Mouse (Mus musculus) liver, embryonic 16.5 days (tissue): ENCODE measurements around the gene Smarcd1. TPM values are rescaled to one million over a fixed set of nuclear protein-coding genes. Genes with fewer than 3 reads are reported as not detected.
"Not testable (repeated sequence)": the region's sequence is repeated elsewhere in the genome, so short reads cannot be mapped to it uniquely, and the experiment has no call there.

Source experiments
- ATAC-seq: fragments of 200-750 bp; cut with Nextera tagmentation; 2 replicates; pipeline ENCODE4 v1.8.0; 2017; ENCODE audit warnings: low read depth, mild to moderate bottlenecking, moderate number of reproducible peaks, moderate library complexity
- H3K27ac ChIP-seq: fragments of 300-500 bp; sonication (generic); 2 replicates; pipeline ENCODE4 v1.5.1; 2014; ENCODE audit warnings: mild to moderate bottlenecking, low read length
- H3K27me3 ChIP-seq: fragments of 300-500 bp; sonication (generic); 2 replicates; pipeline ENCODE4 v1.6.1; 2014; ENCODE audit warnings: low read depth, low read length, mixed read lengths; ENCODE audit not compliant: control insufficient read depth, insufficient read depth
- H3K36me3 ChIP-seq: fragments of 300-500 bp; sonication (generic); 2 replicates; pipeline ENCODE4 v1.6.1; 2014; ENCODE audit warnings: mild to moderate bottlenecking; ENCODE audit not compliant: control insufficient read depth, insufficient read depth
- H3K4me1 ChIP-seq: fragments of 300-500 bp; sonication (generic); 2 replicates; pipeline ENCODE4 v1.6.1; 2014; ENCODE audit warnings: low read depth, low read length, mixed read lengths; ENCODE audit not compliant: control insufficient read depth
- H3K4me2 ChIP-seq: fragments of 300-500 bp; sonication (generic); 2 replicates; pipeline ENCODE4 v1.6.1; 2014; ENCODE audit warnings: low read depth, low read length, mixed read lengths
- H3K4me3 ChIP-seq: fragments of 300-500 bp; sonication (generic); 2 replicates; pipeline ENCODE4 v1.5.1; 2014; ENCODE audit warnings: low read depth, mild to moderate bottlenecking, low read length
- H3K9ac ChIP-seq: fragments of 300-500 bp; sonication (generic); 2 replicates; pipeline ENCODE4 v1.6.1; 2014; ENCODE audit warnings: low read depth, low read length
- H3K9me3 ChIP-seq: fragments of 300-500 bp; sonication (generic); replicated peaks from 2 replicates; pipeline ENCODE4 v1.6.1; 2016; ENCODE audit warnings: low read length; ENCODE audit not compliant: control insufficient read depth
- WGBS: fragments of 180-500 bp; shearing (Covaris S2); extraction: QIAGEN DNeasy Blood & Tissue Kit; methylation state at CpG from one replicate; pipeline ENCODE4 v1.1.7; 2014; ENCODE audit not compliant: insufficient replicate concordance; 5-methylcytosine and 5-hydroxymethylcytosine counted together
- polyA plus RNA-seq: library from polyadenylated mRNA; unstranded; fragments of >200 nt; fragmentation: Nextera tagmentation; extraction: Ambion mirVana; gene quantifications from 2 replicates; pipeline ENCODE4 v1.2.1, GENCODE M21; 2015

Smarcd1 gene
- polyA plus RNA-seq, 1 experiment from 2014 or later, result 4.5 TPM

- WGBS, result 23% methylated on average over 11 of the region's 11 CpGs
- H3K27ac ChIP-seq, result peak overlapping the region; percentile 82
- peaks cover 30% of the 10 kb centered on the region for H3K4me1 ChIP-seq
- no peaks in the 10 kb centered on the region for H3K27me3 ChIP-seq
- H3K4me3 ChIP-seq, result no peak overlapping the region
- H3K9me3 ChIP-seq, result no peaks in the 10 kb centered on the region
- peak overlapping the region; percentile 82 for H3K4me2 ChIP-seq
- peaks cover 7% of the 10 kb centered on the region for H3K36me3 ChIP-seq
- H3K9ac ChIP-seq, result no peak overlapping the region
- ATAC-seq, result peak; percentile 20; the same call in 1 of the 2 replicates
These were observed 21.8 kb downstream of the Smarcd1 start for GRCm38 (mm10) chr15:99723515-99724291.

GRCm38 (mm10) chr15:99724292-99725021 is 22.5 kb downstream of the Smarcd1 start:
- H3K4me3 ChIP-seq, result peak overlapping the region; percentile 42
- WGBS, result 13% methylated on average over 16 of the region's 16 CpGs

GRCm38 (mm10) chr15:99725341-99726155 is 23.6 kb downstream of the Smarcd1 start, which contains the start of gene Cox14:
Cox14 (plus strand) TSS chr15:99725618.
- H3K9ac ChIP-seq, result peak within 1 kb of the TSS; percentile 90
- H3K4me2 ChIP-seq, result peak within 1 kb of the TSS; percentile 82
- no peaks in the 10 kb centered on the region for H3K27me3 ChIP-seq
- WGBS, result under 1% methylated on average over 66 of the region's 68 CpGs
- H3K9me3 ChIP-seq, result no peaks in the 10 kb centered on the region
- H3K36me3 ChIP-seq, result peaks cover 12% of the 10 kb centered on the region
- peak within 1 kb of the TSS; percentile 87 for H3K4me3 ChIP-seq
- peak; percentile 89 for ATAC-seq
- peak within 1 kb of the TSS; percentile 87 for H3K27ac ChIP-seq
- peaks cover 30% of the 10 kb centered on the region for H3K4me1 ChIP-seq

More at GRCm38 (mm10) chr15:99724292-99725021, 22.5 kb downstream of the Smarcd1 start:
- peak overlapping the region; percentile 82 for H3K27ac ChIP-seq
- no peaks in the 10 kb centered on the region for H3K9me3 ChIP-seq
- peaks cover 30% of the 10 kb centered on the region for H3K4me1 ChIP-seq
- peak overlapping the region; percentile 82 for H3K4me2 ChIP-seq
- peaks cover 12% of the 10 kb centered on the region for H3K36me3 ChIP-seq
- H3K27me3 ChIP-seq, result no peaks in the 10 kb centered on the region
- peak overlapping the region; percentile 25; the same call in 1 of the 2 replicates for H3K9ac ChIP-seq
- peak; percentile 17 for ATAC-seq

- H3K27me3 ChIP-seq, result no peaks in the 10 kb centered on the region
- peak overlapping the region; percentile 90 for H3K9ac ChIP-seq
- H3K4me2 ChIP-seq, result peak overlapping the region; percentile 82
- H3K4me1 ChIP-seq, result peaks cover 30% of the 10 kb centered on the region
- peaks cover 12% of the 10 kb centered on the region for H3K36me3 ChIP-seq
- H3K27ac ChIP-seq, result no peak overlapping the region
- no peaks in the 10 kb centered on the region for H3K9me3 ChIP-seq
- H3K4me3 ChIP-seq, result peak overlapping the region; percentile 87
- 54% methylated on average over 2 of the region's 2 CpGs for WGBS
- no peak for ATAC-seq
These were observed 24.6 kb downstream of the Smarcd1 start for GRCm38 (mm10) chr15:99726549-99726948.

- not testable (repeated sequence) for H3K4me2 ChIP-seq, H3K9ac ChIP-seq, H3K9me3 ChIP-seq, H3K4me3 ChIP-seq, H3K27ac ChIP-seq, H3K27me3 ChIP-seq, ATAC-seq
- Histone ChIP-seq H3K4me1 (peaks cover 30% of the 10 kb centered on the region), H3K36me3 (peaks cover 12% of the 10 kb centered on the region)
- WGBS, result 72% methylated on average over 4 of the region's 5 CpGs
These were observed 25.1 kb downstream of the Smarcd1 start for GRCm38 (mm10) chr15:99727039-99727438.

- Histone ChIP-seq H3K4me1 (peaks cover 30% of the 10 kb centered on the region), H3K4me3 (no peak overlapping the region), H3K9me3 (no peaks in the 10 kb centered on the region), H3K36me3 (peaks cover 12% of the 10 kb centered on the region), H3K4me2 (no peak overlapping the region), H3K9ac (no peak overlapping the region), H3K27me3 (no peaks in the 10 kb centered on the region), H3K27ac (no peak overlapping the region)
- ATAC-seq, result no peak
- WGBS, result 88% methylated on average over 12 of the region's 12 CpGs
These were observed 25.6 kb downstream of the Smarcd1 start for GRCm38 (mm10) chr15:99727525-99727924.

- Histone ChIP-seq H3K4me2 (no peak overlapping the region), H3K27me3 (no peaks in the 10 kb centered on the region), H3K9ac (no peak overlapping the region), H3K36me3 (peaks cover 12% of the 10 kb centered on the region), H3K27ac (no peak overlapping the region), H3K4me3 (no peak overlapping the region), H3K4me1 (peaks cover 26% of the 10 kb centered on the region), H3K9me3 (no peaks in the 10 kb centered on the region)
- ATAC-seq, result no peak
- WGBS, result 88% methylated on average over 5 of the region's 5 CpGs
These were observed 26.3 kb downstream of the Smarcd1 start for GRCm38 (mm10) chr15:99728211-99728610.

- Histone ChIP-seq H3K4me2 (no peak overlapping the region), H3K27me3 (no peaks in the 10 kb centered on the region), H3K36me3 (peaks cover 12% of the 10 kb centered on the region), H3K4me1 (peaks cover 16% of the 10 kb centered on the region), H3K27ac (no peak overlapping the region), H3K9ac (no peak overlapping the region), H3K4me3 (no peak overlapping the region), H3K9me3 (no peaks in the 10 kb centered on the region)
- ATAC-seq, result no peak
- 84% methylated on average over 3 of the region's 4 CpGs for WGBS
These were observed 27.3 kb downstream of the Smarcd1 start for GRCm38 (mm10) chr15:99729056-99729783.
